Mouse (Mus musculus) spleen, adult 2 months (tissue): ENCODE results near the gene Yif1b.

ENCODE experiments used
- CTCF ChIP-seq: fragments of 200-500 bp; IDR thresholded peaks from 2 replicates; pipeline ENCODE4 v1.5.1; 2011; ENCODE audit warnings: mild to moderate bottlenecking, inconsistent platforms; ENCODE audit not compliant: insufficient read depth, insufficient read length, insufficient replicate concordance; ENCODE audit errors: extremely low read depth
- POLR2A ChIP-seq: fragments of 200-500 bp; IDR thresholded peaks from 2 replicates; pipeline ENCODE4 v1.6.1; 2011; ENCODE audit warnings: low read depth, low read length, inconsistent platforms

GRCm38 (mm10) chr7:29211415-29212198 lies 26.5 kb upstream of the Yif1b start:
- no peak for TF ChIP-seq CTCF
- TF ChIP-seq POLR2A: peak; percentile 4; the same call in 1 of the 2 replicates
